Mouse (Mus musculus) ovary, adult 18-20 months (tissue): Measurements from ENCODE around the gene Zfp651.
A peak's percentile ranks its signal among the peaks of the same experiment; 100 is the strongest.

ENCODE experiments used
- DNase-seq: peaks from one replicate; pipeline ENCODE4 v3.0.0; 2022; ENCODE audit warnings: low spot score, mixed read lengths

The Zfp651 gene

GRCm38 (mm10) chr9:121762248-121762647 is 3.1 kb downstream of the Zfp651 start:
- no peak for DNase-seq

- DNase-seq, result no peak
Measured at GRCm38 (mm10) chr9:121762761-121763160, 3.6 kb downstream of the Zfp651 start.

- no peak for DNase-seq
Measured at GRCm38 (mm10) chr9:121763716-121764115, 4.6 kb downstream of the Zfp651 start.

GRCm38 (mm10) chr9:121765166-121765855 is 6.2 kb downstream of the Zfp651 start:
- no peak for DNase-seq

GRCm38 (mm10) chr9:121772412-121772811 is 13.3 kb downstream of the Zfp651 start:
- no peak for DNase-seq

- no peak for DNase-seq
Measured at GRCm38 (mm10) chr9:121775951-121776350, 16.8 kb downstream of the Zfp651 start.

DNA sequence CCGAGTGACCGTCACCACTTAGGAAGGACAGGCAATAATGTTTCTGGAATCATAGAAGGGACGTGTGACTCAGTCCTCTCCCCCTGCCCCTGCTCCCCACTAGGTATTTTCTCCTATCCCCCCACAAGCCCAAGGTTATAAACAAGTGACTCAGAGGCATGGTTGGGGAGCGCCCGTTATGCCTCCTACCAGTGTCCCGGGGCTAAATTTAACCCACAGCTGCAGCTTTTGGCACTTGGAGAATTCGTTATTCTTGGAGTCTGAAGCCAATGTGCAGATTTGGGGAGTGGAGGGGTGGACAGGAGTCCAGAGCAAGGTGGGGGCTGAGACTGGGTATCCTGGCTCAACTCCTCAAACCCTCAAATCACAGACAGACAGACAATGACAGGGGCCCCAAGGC is 17.4 kb downstream of the Zfp651 start:
- no peak for DNase-seq

DNA sequence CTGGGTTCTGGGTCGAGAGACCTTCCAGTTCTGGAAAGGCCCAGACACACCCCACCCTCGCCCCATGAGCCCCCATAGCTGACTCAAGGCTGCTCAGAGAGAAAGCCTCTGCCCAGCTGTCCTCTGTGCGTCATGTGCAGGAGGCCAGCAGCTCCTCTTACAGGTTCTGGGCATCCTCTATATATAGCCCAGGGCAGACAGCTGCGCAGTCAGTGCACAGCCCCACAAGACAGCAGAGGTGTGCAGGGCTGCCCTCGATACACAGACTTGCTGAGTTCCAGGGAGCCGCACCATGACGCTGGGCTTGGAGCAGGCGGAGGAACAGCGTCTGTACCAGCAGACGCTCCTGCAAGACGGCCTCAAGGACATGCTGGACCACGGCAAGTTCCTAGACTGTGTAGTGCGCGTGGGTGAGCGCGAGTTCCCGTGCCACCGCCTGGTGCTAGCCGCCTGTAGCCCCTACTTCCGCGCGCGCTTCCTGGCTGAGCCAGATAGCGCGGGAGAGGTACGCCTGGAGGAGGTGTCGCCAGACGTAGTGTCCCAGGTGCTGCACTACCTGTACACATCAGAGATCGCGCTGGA is 18.4 kb downstream of the Zfp651 start, which contains the start of gene Klhl40:
Gene Klhl40, plus strand, starts transcription at position 124 of the 582 bp plus-strand sequence.
- DNase-seq, result no peak

DNA sequence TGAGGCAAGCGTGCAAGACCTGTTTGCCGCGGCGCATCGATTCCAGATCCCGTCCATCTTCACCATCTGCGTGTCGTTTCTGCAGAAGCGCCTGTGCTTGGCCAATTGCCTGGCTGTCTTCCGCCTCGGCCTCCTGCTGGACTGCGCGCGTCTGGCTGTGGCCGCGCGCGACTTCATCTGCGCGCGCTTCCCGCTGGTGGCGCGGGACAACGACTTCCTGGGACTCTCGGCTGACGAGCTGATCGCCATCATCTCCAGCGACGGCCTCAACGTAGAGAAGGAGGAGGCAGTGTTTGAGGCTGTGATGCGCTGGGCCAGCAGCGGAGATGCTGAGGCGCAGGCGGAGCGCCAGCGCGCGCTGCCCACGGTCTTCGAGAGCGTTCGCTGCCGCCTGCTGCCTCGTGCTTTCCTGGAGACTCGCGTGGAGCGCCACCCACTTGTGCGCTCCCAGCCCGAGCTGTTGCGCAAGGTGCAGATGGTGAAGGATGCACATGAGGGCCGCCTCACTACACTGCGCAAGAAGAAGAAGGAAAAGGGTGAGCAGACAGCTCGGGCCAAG is 19.0 kb downstream of the Zfp651 start:
- DNase-seq, result no peak

- DNase-seq, result no peak
Measured at GRCm38 (mm10) chr9:121784801-121785200, 25.7 kb downstream of the Zfp651 start.

DNA sequence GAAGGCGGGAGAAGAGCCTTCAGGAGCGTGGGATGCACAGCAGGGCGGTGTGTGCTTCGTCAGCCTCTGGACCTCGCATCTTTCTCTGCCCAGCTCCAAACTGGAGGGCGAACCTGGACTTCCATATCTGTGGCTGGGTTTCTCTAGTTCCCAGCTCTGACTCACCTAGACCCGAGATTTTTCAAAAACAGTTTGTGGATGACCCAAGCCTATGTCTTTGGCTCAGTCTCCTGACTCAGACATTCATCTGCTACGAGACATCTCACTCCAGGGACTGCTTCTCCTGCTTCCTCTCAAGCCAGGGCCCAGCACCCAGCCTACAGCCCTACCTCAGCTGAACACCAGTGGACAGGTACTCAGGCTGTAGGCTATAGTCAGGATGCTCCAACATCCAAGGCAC is 26.1 kb downstream of the Zfp651 start:
- DNase-seq, result no peak

GRCm38 (mm10) chr9:121786359-121786758 is 27.2 kb downstream of the Zfp651 start:
- no peak for DNase-seq

GRCm38 (mm10) chr9:121791206-121791605 is 32.1 kb downstream of the Zfp651 start:
- peak; percentile 55 for DNase-seq

DNA sequence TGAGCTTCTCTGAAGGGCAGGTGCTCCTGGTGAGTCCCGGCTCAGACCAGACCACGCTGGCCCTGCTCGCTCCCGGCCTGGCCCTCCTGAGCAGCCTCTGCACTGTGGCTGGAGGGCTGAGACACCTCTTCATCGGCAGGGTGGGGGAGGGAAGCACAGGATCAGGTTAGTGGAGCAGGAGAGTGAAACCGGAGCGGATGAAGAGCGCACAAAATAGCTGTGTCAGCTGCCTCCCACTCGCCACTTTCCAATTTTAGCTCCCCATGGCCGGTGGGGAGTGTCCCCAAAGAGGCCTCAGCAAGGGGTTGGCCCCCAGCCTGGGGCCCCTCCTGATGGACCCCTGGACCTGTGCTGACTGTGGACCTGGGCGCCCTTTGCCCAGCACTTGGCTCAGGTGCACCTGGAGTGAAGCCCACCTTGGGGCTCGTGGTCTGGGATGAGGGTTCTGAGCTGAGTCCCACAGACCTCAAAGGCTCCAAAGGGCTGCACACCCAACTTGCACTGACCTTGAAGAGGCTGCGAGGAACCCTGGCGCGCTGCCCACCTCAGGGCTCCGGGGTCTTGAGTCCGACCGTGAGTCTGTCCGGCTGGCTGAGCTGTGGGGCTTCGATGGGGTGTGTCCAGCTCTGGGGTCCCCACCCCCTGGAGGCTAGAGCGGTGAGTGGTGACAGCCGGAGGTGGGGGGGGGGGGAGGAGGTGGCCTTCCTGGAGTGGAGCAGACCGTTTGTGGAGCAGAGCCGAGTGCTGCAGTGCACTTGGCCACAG is 32.8 kb downstream of the Zfp651 start, which contains the start of gene Hhatl:
Gene Hhatl, minus strand, starts transcription at position 751 of the 765 bp plus-strand sequence.
- no peak for DNase-seq

DNA sequence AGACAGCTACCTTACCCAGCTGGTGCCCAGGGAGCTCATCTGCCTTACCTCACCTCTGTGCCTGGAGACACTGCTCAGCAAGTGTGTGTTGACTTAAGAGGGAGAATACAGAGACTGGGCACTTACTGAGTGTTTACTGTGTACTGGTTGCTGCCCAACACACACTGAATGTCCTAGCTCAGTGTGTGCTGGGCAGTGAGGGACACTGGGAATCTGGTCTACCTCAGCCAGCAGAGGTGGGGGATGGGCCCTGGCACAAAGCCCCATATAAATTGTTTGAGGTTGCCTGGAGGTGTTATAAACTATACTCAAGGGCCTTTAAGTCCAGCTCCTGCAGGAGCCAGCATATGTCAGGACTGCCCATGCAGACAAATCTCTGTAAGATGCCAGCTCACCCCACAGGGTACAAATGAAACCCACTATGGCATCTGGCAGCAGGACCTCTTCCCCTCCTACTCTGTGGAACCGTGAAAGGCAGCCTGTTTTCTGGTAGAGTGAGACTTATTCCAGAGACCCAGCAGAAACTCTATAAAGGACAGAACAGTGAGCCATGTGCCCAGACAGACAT is 35.9 kb downstream of the Zfp651 start:
- no peak for DNase-seq

DNA sequence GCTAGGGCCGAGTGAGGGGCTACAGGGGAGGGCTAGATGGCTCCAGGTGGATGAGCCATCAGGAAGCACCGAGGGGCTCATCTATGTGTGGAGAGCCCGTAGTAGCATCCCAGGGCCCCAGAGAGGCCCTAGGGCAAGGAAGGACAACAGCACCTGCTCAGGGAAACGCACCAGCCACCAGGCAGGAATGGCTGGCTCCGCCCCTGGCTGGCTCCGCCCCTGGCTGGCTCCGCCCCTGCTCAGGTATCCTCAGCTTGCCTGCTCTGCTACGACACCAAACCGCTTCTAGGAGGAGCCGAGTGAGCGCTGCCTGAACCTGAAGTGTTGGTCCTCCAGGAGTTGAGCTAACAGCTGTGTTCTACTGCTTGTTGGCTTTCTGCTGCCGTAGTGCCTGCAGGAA is 38.6 kb downstream of the Zfp651 start:
- no peak for DNase-seq

DNA sequence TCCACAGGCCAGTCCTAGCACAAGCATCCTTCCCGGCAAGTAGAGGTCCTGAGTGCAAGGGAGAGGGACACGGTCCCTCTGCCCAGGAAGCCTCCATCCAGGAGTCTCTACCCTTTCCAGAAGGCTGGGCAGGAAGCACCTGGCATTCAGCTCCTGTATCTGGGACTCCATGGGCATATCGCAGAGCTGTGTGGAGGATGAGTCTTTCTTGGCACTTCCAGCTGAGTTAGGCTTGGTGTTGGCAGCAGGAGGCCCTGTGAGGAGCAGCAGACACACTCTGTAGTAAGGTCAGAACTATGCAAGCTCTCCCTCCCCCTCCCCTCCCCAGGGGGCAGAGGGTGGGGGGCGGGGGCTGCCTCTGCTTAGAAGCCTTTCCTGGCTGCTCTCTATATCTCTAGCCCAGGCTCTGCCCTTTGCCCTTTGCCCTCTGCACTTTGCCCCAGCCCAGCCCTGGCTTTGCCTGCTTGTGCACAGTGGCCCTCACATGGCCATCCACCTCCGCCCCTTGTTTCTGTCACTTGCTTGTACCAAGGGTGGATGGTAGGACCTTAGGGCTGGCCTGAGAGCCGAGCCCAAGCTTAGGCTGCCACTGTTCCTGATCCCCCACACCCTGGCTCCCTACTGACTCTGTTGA is 39.9 kb downstream of the Zfp651 start:
- DNase-seq, result no peak

- DNase-seq, result no peak
Measured at GRCm38 (mm10) chr9:121802747-121803146, 43.6 kb downstream of the Zfp651 start.

DNA sequence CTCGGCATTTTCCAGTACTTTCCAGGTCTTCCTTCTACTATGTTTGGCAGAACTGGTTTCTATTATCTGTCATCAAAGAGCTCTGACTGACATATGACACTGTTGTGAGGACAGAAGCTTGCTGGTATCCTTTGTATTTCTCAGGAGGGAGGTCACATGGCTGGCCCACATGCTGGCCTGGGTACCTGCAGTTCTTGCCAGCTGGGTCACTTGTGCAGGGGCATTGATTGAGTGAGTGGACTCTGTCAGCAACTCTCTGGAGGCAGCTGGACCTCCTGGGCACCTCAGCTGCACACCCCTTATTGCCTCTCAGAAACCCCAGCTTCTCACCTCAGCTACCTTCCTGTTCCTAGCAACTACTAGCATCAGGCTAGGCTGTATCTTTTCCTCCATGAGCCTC is 48.4 kb downstream of the Zfp651 start:
- no peak for DNase-seq

DNA sequence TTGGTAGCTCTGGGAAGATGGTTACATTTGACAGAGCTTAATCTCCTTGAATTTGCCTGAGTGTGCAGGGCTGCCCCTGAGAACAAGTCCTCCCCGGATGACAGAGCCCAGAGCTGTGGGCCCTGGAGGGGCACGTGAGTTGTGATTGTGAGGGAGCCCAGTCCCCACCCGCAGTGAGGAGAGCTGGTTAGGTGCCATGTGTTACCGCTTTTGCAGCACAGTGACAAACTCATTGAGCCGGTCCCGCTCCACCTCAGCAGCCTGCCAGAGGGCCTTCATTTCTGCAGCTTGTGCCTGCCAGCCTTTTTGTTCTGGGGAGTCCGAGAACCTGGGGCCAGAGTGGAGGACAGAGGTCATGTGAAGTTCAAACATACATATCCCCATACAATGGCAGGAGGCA is 48.8 kb downstream of the Zfp651 start:
- no peak for DNase-seq

DNA sequence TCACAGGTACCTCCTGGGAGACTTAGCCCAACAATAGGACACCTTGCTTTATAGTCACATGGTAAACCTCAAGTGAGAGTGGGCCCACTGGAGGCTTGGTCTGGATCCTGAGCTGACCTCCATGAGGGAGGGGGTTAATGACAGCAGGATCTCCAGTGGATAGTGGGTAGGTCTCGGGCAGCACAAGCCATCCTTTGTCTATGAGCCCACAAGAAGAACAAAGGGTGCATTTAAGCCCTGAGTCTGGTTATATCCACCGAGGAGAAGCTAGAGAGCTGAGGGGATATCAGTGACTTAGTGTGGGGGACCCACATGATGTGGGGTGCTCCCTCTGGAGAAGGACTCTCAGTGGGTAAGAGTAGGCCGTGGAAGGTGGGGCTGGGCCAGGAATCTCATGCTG is 49.4 kb downstream of the Zfp651 start:
- no peak for DNase-seq
